Mouse (Mus musculus) lung, postnatal 0 days (tissue): ENCODE results near the gene Mdm2. TPM values are rescaled to one million over a fixed set of nuclear protein-coding genes. Genes with fewer than 3 reads are reported as not detected.

Experiments used
- ATAC-seq: fragments of 200-750 bp; cut with Nextera tagmentation; 2 replicates; pipeline ENCODE4 v1.8.0; 2017; ENCODE audit warnings: moderate library complexity
- DNase-seq: peaks from one replicate; pipeline ENCODE4 v3.0.0-alpha.2; 2016; ENCODE audit warnings: low spot score
- H3K27ac ChIP-seq: fragments of 300-500 bp; sonication (generic); 2 replicates; pipeline ENCODE4 v1.5.1; 2014; ENCODE audit warnings: antibody characterized with exemption, mild to moderate bottlenecking, low read length, mixed read lengths
- H3K27me3 ChIP-seq: fragments of 300-500 bp; sonication (generic); replicated peaks from 2 replicates; pipeline ENCODE4 v1.6.1; 2014; ENCODE audit warnings: low read length, mixed read lengths; ENCODE audit not compliant: insufficient read depth
- H3K36me3 ChIP-seq: fragments of 300-500 bp; sonication (generic); 2 replicates; pipeline ENCODE4 v1.6.1; 2014; ENCODE audit warnings: low read length, mixed read lengths; ENCODE audit not compliant: insufficient read depth
- H3K4me1 ChIP-seq: fragments of 300-500 bp; sonication (generic); 2 replicates; pipeline ENCODE4 v1.6.1; 2014; ENCODE audit warnings: antibody characterized with exemption, low read depth, low read length, mixed read lengths; ENCODE audit not compliant: insufficient read depth
- H3K4me2 ChIP-seq: fragments of 300-500 bp; sonication (generic); replicated peaks from 2 replicates; pipeline ENCODE4 v1.6.1; 2014; ENCODE audit warnings: low read depth, mild to moderate bottlenecking, low read length, moderate library complexity, mixed read lengths
- H3K4me3 ChIP-seq: fragments of 300-500 bp; sonication (generic); 2 replicates; pipeline ENCODE4 v1.5.1; 2014; ENCODE audit warnings: low read depth, low read length
- H3K9ac ChIP-seq: fragments of 300-500 bp; sonication (generic); replicated peaks from 2 replicates; pipeline ENCODE4 v1.6.1; 2014; ENCODE audit warnings: low read depth, mild to moderate bottlenecking
- H3K9me3 ChIP-seq: fragments of 300-500 bp; sonication (generic); 2 replicates; pipeline ENCODE4 v1.6.1; 2016; ENCODE audit warnings: low read length, mixed read lengths
- CTCF ChIP-seq: IDR thresholded peaks from 2 replicates; pipeline ENCODE4 v1.5.1; 2016; ENCODE audit warnings: antibody characterized with exemption, mild to moderate bottlenecking
- EP300 ChIP-seq: IDR thresholded peaks from 2 replicates; pipeline ENCODE4 v1.6.1; 2016; ENCODE audit warnings: antibody characterized with exemption, mild to moderate bottlenecking, control low read depth
- WGBS: fragments of 180-500 bp; shearing (Covaris S2); extraction: QIAGEN DNeasy Blood & Tissue Kit; methylation state at CpG from one replicate; pipeline ENCODE4 v1.1.7; 2014; 5-methylcytosine and 5-hydroxymethylcytosine counted together
- polyA plus RNA-seq: library from polyadenylated mRNA; unstranded; fragments of >200 nt; fragmentation: Nextera tagmentation; extraction: Ambion mirVana; gene quantifications from 2 replicates; pipeline ENCODE4 v1.2.1, GENCODE M21; 2015

Gene Mdm2
- polyA plus RNA-seq, 1 experiment from 2014 or later = 22.7 TPM

- H3K27ac ChIP-seq = no peak overlapping the region
- H3K27me3 ChIP-seq = no peaks in the 10 kb centered on the region
- no peaks in the 10 kb centered on the region for H3K36me3 ChIP-seq
- WGBS = 73% methylated on average over 7 of the region's 7 CpGs
- no peaks in the 10 kb centered on the region for H3K4me1 ChIP-seq
- ATAC-seq (no peak), DNase-seq (no peak)
- no peaks in the 10 kb centered on the region for H3K9me3 ChIP-seq
- no peak overlapping the region for H3K4me2 ChIP-seq
- H3K9ac ChIP-seq = no peak overlapping the region
- H3K4me3 ChIP-seq = no peak overlapping the region
- TF ChIP-seq CTCF (no peak), EP300 (no peak)
Measured at GRCm38 (mm10) chr10:117656985-117657658, 53.4 kb downstream of the Mdm2 start.

GRCm38 (mm10) chr10:117656662-117656962 lies 53.9 kb downstream of the Mdm2 start:
- Histone ChIP-seq H3K36me3 (no peaks in the 10 kb centered on the region), H3K4me2 (no peak overlapping the region), H3K4me1 (no peaks in the 10 kb centered on the region), H3K4me3 (no peak overlapping the region), H3K27me3 (no peaks in the 10 kb centered on the region), H3K9me3 (no peaks in the 10 kb centered on the region), H3K9ac (no peak overlapping the region), H3K27ac (no peak overlapping the region)
- DNase-seq (no peak), ATAC-seq (no peak)
- 74% methylated on average over 6 of the region's 6 CpGs for WGBS
- TF ChIP-seq EP300 (no peak), CTCF (no peak)

GRCm38 (mm10) chr10:117655908-117656661 lies 54.5 kb downstream of the Mdm2 start:
- Histone ChIP-seq H3K27ac (no peak overlapping the region), H3K4me1 (no peaks in the 10 kb centered on the region), H3K4me2 (no peak overlapping the region), H3K9ac (no peak overlapping the region), H3K4me3 (no peak overlapping the region), H3K27me3 (no peaks in the 10 kb centered on the region), H3K9me3 (no peaks in the 10 kb centered on the region), H3K36me3 (no peaks in the 10 kb centered on the region)
- DNase-seq (no peak), ATAC-seq (no peak)
- no peak for TF ChIP-seq EP300
- TF ChIP-seq CTCF = no peak
- WGBS = 39% methylated on average over 7 of the region's 7 CpGs

GRCm38 (mm10) chr10:117655460-117655859 lies 55.1 kb downstream of the Mdm2 start:
- 78% methylated on average over 9 of the region's 9 CpGs for WGBS
- TF ChIP-seq EP300 (no peak), CTCF (no peak)
- Histone ChIP-seq H3K36me3 (no peaks in the 10 kb centered on the region), H3K9me3 (no peaks in the 10 kb centered on the region), H3K27me3 (no peaks in the 10 kb centered on the region), H3K4me3 (no peak overlapping the region), H3K4me2 (no peak overlapping the region), H3K27ac (no peak overlapping the region), H3K9ac (no peak overlapping the region), H3K4me1 (no peaks in the 10 kb centered on the region)
- DNase-seq (no peak), ATAC-seq (no peak)

DNA sequence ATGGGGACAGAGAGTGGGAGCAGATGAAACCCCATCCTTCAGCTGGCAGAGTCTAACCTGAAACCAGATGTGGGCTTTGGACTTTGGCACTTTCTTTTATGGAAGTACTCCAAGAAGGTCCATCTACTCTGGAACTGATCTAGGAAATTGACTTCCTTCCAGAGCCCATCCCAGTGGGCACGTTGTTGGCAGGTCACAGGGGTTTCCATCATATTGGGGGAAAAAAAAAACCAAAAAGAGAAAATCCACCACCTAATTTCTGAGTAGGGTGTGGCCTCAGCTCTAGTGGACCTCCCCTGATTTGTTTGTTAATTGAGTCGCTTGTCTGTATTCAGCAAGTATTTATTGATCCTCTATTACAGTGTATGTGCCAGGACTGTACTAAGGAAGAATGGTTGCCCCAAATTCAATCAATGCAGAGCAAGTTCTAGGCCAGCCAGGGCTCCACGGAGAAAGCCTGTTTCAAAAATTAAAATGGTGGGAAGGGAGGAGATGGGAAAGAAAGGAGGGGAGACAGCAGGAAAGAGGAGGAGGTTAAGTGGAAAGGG lies 55.9 kb downstream of the Mdm2 start:
- H3K9ac ChIP-seq = no peak overlapping the region
- H3K9me3 ChIP-seq = no peaks in the 10 kb centered on the region
- 80% methylated on average over 3 of the region's 3 CpGs for WGBS
- no peak for TF ChIP-seq CTCF
- TF ChIP-seq EP300 = no peak
- DNase-seq (no peak), ATAC-seq (no peak)
- H3K4me2 ChIP-seq = no peak overlapping the region
- H3K27me3 ChIP-seq = no peaks in the 10 kb centered on the region
- no peaks in the 10 kb centered on the region for H3K4me1 ChIP-seq
- no peak overlapping the region for H3K4me3 ChIP-seq
- H3K36me3 ChIP-seq = no peaks in the 10 kb centered on the region
- H3K27ac ChIP-seq = no peak overlapping the region

GRCm38 (mm10) chr10:117653779-117654173 lies 56.8 kb downstream of the Mdm2 start:
- Histone ChIP-seq H3K27me3 (no peaks in the 10 kb centered on the region), H3K9me3 (no peaks in the 10 kb centered on the region), H3K36me3 (no peaks in the 10 kb centered on the region), H3K4me3 (no peak overlapping the region), H3K4me1 (no peaks in the 10 kb centered on the region), H3K27ac (no peak overlapping the region), H3K4me2 (no peak overlapping the region), H3K9ac (no peak overlapping the region)
- TF ChIP-seq CTCF (no peak), EP300 (no peak)
- DNase-seq (no peak), ATAC-seq (no peak)
- WGBS = 91% methylated on average over 7 of the region's 7 CpGs
